19 mouse cellular contexts compared by ENCODE assay signal in genomic region chrX:11479696-11480339, GRCm38 (mm10).
A peak's percentile ranks its signal among the peaks of the same experiment; 100 is the strongest.
DNase-seq lines count a peak whose midpoint lies in the region; ATAC-seq lines count a peak whose summit lies in the region.
"Had no signal": no experiment of that assay in that cellular context is flagged by ENCODE, and none has a peak within 500 bp of the region (broad histone marks: within the 10 kb centered on the region; RNA-seq: fewer than 3 reads in every experiment).

No protein-coding gene starts in this region.

- no peak overlapping the region for H3K9ac ChIP-seq in forebrain, embryonic 16.5 days (replicated peaks; ENCODE audit: low read depth, low read length)
- no peak overlapping the region for H3K9ac ChIP-seq in neural tube, embryonic 13.5 days
- H3K9ac ChIP-seq: lung, embryonic 14.5 days; midbrain, embryonic 15.5 days had no signal

- 0 out of 2 replicates have a peak, but pooled peaks cover 2% of the 10 kb centered on the region for H3K9me3 ChIP-seq in forebrain, embryonic 16.5 days (ENCODE audit: control insufficient read depth, low read length)
- H3K9me3 ChIP-seq in neural tube, embryonic 13.5 days = no peaks in the 10 kb centered on the region
- H3K9me3 ChIP-seq: midbrain, embryonic 15.5 days had no signal

- H3K36me3 ChIP-seq in forebrain, embryonic 16.5 days (ENCODE audit: control insufficient read depth, insufficient read depth) = no peaks in the 10 kb centered on the region
- H3K36me3 ChIP-seq in neural tube, embryonic 13.5 days = no peaks in the 10 kb centered on the region
- H3K36me3 ChIP-seq: midbrain, embryonic 15.5 days had no signal

- H3K4me3 ChIP-seq in forebrain, embryonic 16.5 days (replicated peaks; ENCODE audit: low read length) = no peak overlapping the region
- no peak overlapping the region for H3K4me3 ChIP-seq in neural tube, embryonic 13.5 days
- H3K4me3 ChIP-seq: gastrocnemius, adult 2 months; heart, adult 2 months; midbrain, embryonic 15.5 days had no signal

- 18% methylated on average over 16 of the region's 16 CpGs for WGBS in forebrain, embryonic 16.5 days
- 38% methylated on average over 16 of the region's 16 CpGs for WGBS in neural tube, embryonic 13.5 days

- DNase-seq in embryo, embryonic 11 days = peak; percentile 20
- no peak for DNase-seq in embryo, embryonic 10.5 days (ENCODE audit: low spot score)
- DNase-seq in left cerebral cortex, postnatal 4 days = peak; percentile 67
- no peak for DNase-seq in left cerebral cortex, postnatal 14 days (ENCODE audit: low spot score in 2 of 2)
- no peak for DNase-seq in yolk sac, embryonic 10.5 days (ENCODE audit: low spot score)
- DNase-seq in layer of hippocampus, adult 11-12 months (ENCODE audit: low spot score) = no peak
- DNase-seq: adrenal gland, adult 8-10 months; cerebellum, adult 9-10 months; gastrocnemius, adult 2 months; heart, adult 2 months; kidney, postnatal 10 days; lung, embryonic 14.5 days; thymus, postnatal 4 days had no signal

- H3K4me1 ChIP-seq in forebrain, embryonic 16.5 days (replicated peaks; ENCODE audit: control insufficient read depth, insufficient read depth, low read length) = peaks cover 14% of the 10 kb centered on the region
- H3K4me1 ChIP-seq in neural tube, embryonic 13.5 days (replicated peaks) = peaks cover 9% of the 10 kb centered on the region
- H3K4me1 ChIP-seq: midbrain, embryonic 15.5 days had no signal

- H3K27me3 ChIP-seq in forebrain, embryonic 16.5 days (replicated peaks; ENCODE audit: control insufficient read depth, insufficient read depth, low read length) = no peaks in the 10 kb centered on the region; the same call in 1 of the 2 replicates
- H3K27me3 ChIP-seq in neural tube, embryonic 13.5 days = peaks cover 6% of the 10 kb centered on the region
- H3K27me3 ChIP-seq: midbrain, embryonic 15.5 days had no signal

- ATAC-seq in forebrain, embryonic 16.5 days = peak; percentile 26; the same call in 1 of the 2 replicates
- peak; percentile 40; the same call in 1 of the 2 replicates for ATAC-seq in neural tube, embryonic 13.5 days (ENCODE audit: low read depth)
- ATAC-seq: midbrain, embryonic 15.5 days had no signal

- intact Hi-C loops in left cerebral cortex, postnatal 4 days (cut with DNase I) = no loop called here
- intact Hi-C loops in left cerebral cortex, postnatal 14 days (cut with DNase I) = no loop called here

- no peak overlapping the region for H3K4me2 ChIP-seq in forebrain, embryonic 16.5 days (ENCODE audit: low read length)
- H3K4me2 ChIP-seq in neural tube, embryonic 13.5 days = 0 out of 2 replicates have a peak overlapping the region, but pooled peaks have one; percentile 0
- H3K4me2 ChIP-seq: liver, embryonic 11.5 days; lung, embryonic 14.5 days; midbrain, embryonic 15.5 days had no signal

- H3K27ac ChIP-seq in forebrain, embryonic 16.5 days (ENCODE audit: low read length) = no peak overlapping the region
- no peak overlapping the region for H3K27ac ChIP-seq in neural tube, embryonic 13.5 days (replicated peaks)
- H3K27ac ChIP-seq: gastrocnemius, adult 2 months; heart, adult 2 months; macrophage; midbrain, embryonic 15.5 days; stomach, postnatal 0 days had no signal

Comparison
In these comparisons a context has a peak if more than half of its experiments do, and no peak if none do; other contexts are left out.
1. DNase-seq: peak in embryo, embryonic 11 days (single experiment) and left cerebral cortex, postnatal 4 days (single experiment); none in embryo, embryonic 10.5 days (single experiment), left cerebral cortex, postnatal 14 days (0 of 2), yolk sac, embryonic 10.5 days (single experiment) and layer of hippocampus, adult 11-12 months (single experiment).